Mouse (Mus musculus) small intestine, adult 2 months (tissue): ENCODE data around the gene Slc18b1.

Source experiments
- CTCF ChIP-seq: fragments of 200-500 bp; IDR thresholded peaks from 2 replicates; pipeline ENCODE4 v1.5.1; 2012; ENCODE audit warnings: low read depth, mild to moderate bottlenecking, control low read depth, inconsistent platforms, low read length, moderate library complexity, mixed read lengths; ENCODE audit not compliant: insufficient replicate concordance, insufficient read length; ENCODE audit errors: extremely low read depth
- POLR2A ChIP-seq: fragments of 200-500 bp; IDR thresholded peaks from 2 replicates; pipeline ENCODE4 v1.6.1; 2012; ENCODE audit warnings: low read depth, mild to moderate bottlenecking, control low read depth, inconsistent platforms, low read length, moderate library complexity

GRCm38 (mm10) chr10:23799933-23800332 lies 3.1 kb downstream of the Slc18b1 start:
- TF ChIP-seq CTCF (no peak), POLR2A (no peak)
